Mouse (Mus musculus) forebrain, embryonic 15.5 days (tissue): Measurements from ENCODE around the gene Lamb1. TPM values are rescaled to one million over a fixed set of nuclear protein-coding genes. Genes with fewer than 3 reads are reported as not detected.

ENCODE experiments used
- ATAC-seq: fragments of 200-750 bp; cut with Nextera tagmentation; replicated peaks from 2 replicates; pipeline ENCODE4 v1.8.0; 2017; ENCODE audit warnings: mild to moderate bottlenecking, moderate TSS enrichment, moderate library complexity
- H3K27ac ChIP-seq: fragments of 300-500 bp; sonication (generic); replicated peaks from 2 replicates; pipeline ENCODE4 v1.5.1; 2015; ENCODE audit warnings: mild to moderate bottlenecking, inconsistent platforms
- H3K27me3 ChIP-seq: fragments of 300-500 bp; sonication (generic); 2 replicates; pipeline ENCODE4 v1.6.1; 2015; ENCODE audit warnings: inconsistent platforms
- H3K36me3 ChIP-seq: fragments of 300-500 bp; sonication (generic); 2 replicates; pipeline ENCODE4 v1.6.1; 2015; ENCODE audit warnings: mild to moderate bottlenecking, inconsistent platforms
- H3K4me1 ChIP-seq: fragments of 300-500 bp; sonication (generic); 2 replicates; pipeline ENCODE4 v1.6.1; 2015; ENCODE audit warnings: inconsistent platforms
- H3K4me2 ChIP-seq: fragments of 300-500 bp; sonication (generic); replicated peaks from 2 replicates; pipeline ENCODE4 v1.6.1; 2015; ENCODE audit warnings: mild to moderate bottlenecking, inconsistent platforms
- H3K4me3 ChIP-seq: fragments of 300-500 bp; sonication (generic); 2 replicates; pipeline ENCODE4 v1.5.1; 2015; ENCODE audit warnings: mild to moderate bottlenecking, inconsistent platforms
- H3K9ac ChIP-seq: fragments of 300-500 bp; sonication (generic); replicated peaks from 2 replicates; pipeline ENCODE4 v1.6.1; 2015; ENCODE audit warnings: mild to moderate bottlenecking, inconsistent platforms
- H3K9me3 ChIP-seq: fragments of 300-500 bp; sonication (generic); 2 replicates; pipeline ENCODE4 v1.6.1; 2016; ENCODE audit warnings: inconsistent platforms
- WGBS: fragments of 180-500 bp; shearing (Covaris S2); methylation state at CpG from one replicate; pipeline ENCODE4 v1.1.7; 2015; ENCODE audit warnings: mixed read lengths; 5-methylcytosine and 5-hydroxymethylcytosine counted together
- polyA plus RNA-seq: library from polyadenylated mRNA; unstranded; fragments of >200 nt; fragmentation: Nextera tagmentation; extraction: Ambion mirVana; gene quantifications from 2 replicates; pipeline ENCODE4 v1.2.1, GENCODE M21; 2015

Gene Lamb1
- polyA plus RNA-seq, 1 experiment from 2014 or later = 18.3 TPM

GRCm38 (mm10) chr12:31293361-31294142 lies 28.5 kb downstream of the Lamb1 start:
- Histone ChIP-seq H3K27ac (no peak overlapping the region), H3K36me3 (0 out of 2 replicates have a peak, but pooled peaks cover 5% of the 10 kb centered on the region), H3K9me3 (no peaks in the 10 kb centered on the region), H3K4me3 (no peak overlapping the region), H3K27me3 (no peaks in the 10 kb centered on the region), H3K4me2 (no peak overlapping the region), H3K4me1 (no peaks in the 10 kb centered on the region), H3K9ac (no peak overlapping the region)
- WGBS = 75% methylated on average over 15 of the region's 15 CpGs
- ATAC-seq = no peak

DNA sequence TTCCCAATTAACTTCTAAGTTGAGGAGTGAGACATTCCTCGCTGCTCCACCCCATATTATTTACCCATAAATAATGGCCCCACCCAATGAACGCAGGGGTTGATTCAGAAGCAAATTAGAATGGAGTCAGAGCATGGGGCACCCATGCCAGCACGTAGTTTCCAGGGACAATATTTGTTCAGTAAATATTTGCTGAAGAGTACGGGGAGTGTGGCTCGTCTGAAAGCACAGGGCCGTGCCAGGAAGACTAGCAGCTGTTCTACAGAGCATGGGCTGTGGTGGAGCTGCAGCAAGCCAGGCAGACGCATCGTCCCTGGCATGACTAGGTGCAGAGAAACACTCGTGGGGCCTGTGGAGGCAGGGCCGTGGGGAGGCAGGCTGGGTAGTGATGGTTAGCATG lies 29.5 kb downstream of the Lamb1 start:
- Histone ChIP-seq H3K9me3 (no peaks in the 10 kb centered on the region), H3K9ac (no peak overlapping the region), H3K4me1 (no peaks in the 10 kb centered on the region), H3K4me3 (no peak overlapping the region), H3K4me2 (no peak overlapping the region), H3K36me3 (no peaks in the 10 kb centered on the region), H3K27ac (no peak overlapping the region), H3K27me3 (no peaks in the 10 kb centered on the region)
- no peak for ATAC-seq
- WGBS = 54% methylated on average over 10 of the region's 10 CpGs

- Histone ChIP-seq H3K9me3 (no peaks in the 10 kb centered on the region), H3K27ac (no peak overlapping the region), H3K9ac (no peak overlapping the region), H3K27me3 (no peaks in the 10 kb centered on the region), H3K4me2 (no peak overlapping the region), H3K36me3 (no peaks in the 10 kb centered on the region), H3K4me3 (no peak overlapping the region), H3K4me1 (no peaks in the 10 kb centered on the region)
- no peak for ATAC-seq
- 89% methylated on average over 11 of the region's 11 CpGs for WGBS
These were observed 30.0 kb downstream of the Lamb1 start for GRCm38 (mm10) chr12:31294996-31295395.

DNA sequence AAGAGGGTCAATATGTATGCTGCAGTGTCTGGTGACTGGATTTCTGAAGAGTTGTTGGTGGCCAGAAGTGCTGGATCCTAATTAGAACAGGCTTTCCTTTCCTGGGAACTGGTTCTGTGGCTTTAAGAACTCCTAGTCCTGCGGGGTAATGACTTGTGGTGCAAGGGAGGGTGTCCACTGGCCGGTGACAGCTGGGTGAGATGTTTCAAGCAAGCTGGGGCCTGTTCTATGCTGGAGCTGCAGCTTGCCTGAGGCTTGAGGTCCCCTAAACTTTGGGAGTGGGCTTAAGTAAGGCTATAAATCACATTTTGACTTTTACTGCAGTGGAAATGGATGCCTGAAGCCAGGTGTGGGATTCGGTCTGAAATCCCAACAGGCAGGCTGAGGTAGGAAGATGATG lies 30.5 kb downstream of the Lamb1 start:
- no peaks in the 10 kb centered on the region for H3K9me3 ChIP-seq
- H3K9ac ChIP-seq = no peak overlapping the region
- no peaks in the 10 kb centered on the region for H3K27me3 ChIP-seq
- H3K4me2 ChIP-seq = no peak overlapping the region
- no peaks in the 10 kb centered on the region for H3K36me3 ChIP-seq
- no peaks in the 10 kb centered on the region for H3K4me1 ChIP-seq
- no peak overlapping the region for H3K27ac ChIP-seq
- 78% methylated on average over 3 of the region's 3 CpGs for WGBS
- no peak for ATAC-seq
- no peak overlapping the region for H3K4me3 ChIP-seq

- Histone ChIP-seq H3K4me3 (no peak overlapping the region), H3K9ac (no peak overlapping the region), H3K9me3 (no peaks in the 10 kb centered on the region), H3K4me2 (no peak overlapping the region), H3K27me3 (no peaks in the 10 kb centered on the region), H3K27ac (no peak overlapping the region), H3K36me3 (no peaks in the 10 kb centered on the region), H3K4me1 (no peaks in the 10 kb centered on the region)
- WGBS = 86% methylated on average over 4 of the region's 4 CpGs
- ATAC-seq = no peak
These were observed 31.1 kb downstream of the Lamb1 start for GRCm38 (mm10) chr12:31296097-31296496.

DNA sequence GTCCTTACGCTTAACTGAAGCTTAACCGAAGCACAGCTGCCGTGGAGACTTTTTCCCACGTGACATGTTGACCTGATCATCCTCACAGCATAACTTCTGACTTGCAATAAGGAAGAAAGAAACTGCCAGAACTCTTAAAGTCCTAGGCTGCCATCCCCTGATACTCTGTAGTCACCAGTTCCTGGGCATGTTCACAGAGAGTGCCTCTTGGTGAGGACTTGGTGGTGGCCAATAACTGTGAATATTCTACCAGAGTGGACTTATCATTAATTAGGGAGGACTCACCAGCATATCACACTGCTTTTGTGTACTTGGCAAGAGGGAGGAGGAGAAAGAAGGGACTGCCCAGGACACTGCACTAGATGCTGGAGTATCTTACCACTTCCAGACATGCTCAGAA lies 33.1 kb downstream of the Lamb1 start:
- no peak overlapping the region for H3K4me2 ChIP-seq
- H3K9me3 ChIP-seq = no peaks in the 10 kb centered on the region
- WGBS = 94% methylated on average over 4 of the region's 4 CpGs
- H3K27ac ChIP-seq = no peak overlapping the region
- no peaks in the 10 kb centered on the region for H3K36me3 ChIP-seq
- no peak overlapping the region for H3K4me3 ChIP-seq
- H3K9ac ChIP-seq = no peak overlapping the region
- ATAC-seq = no peak
- no peaks in the 10 kb centered on the region for H3K27me3 ChIP-seq
- peaks cover 7% of the 10 kb centered on the region; the same call in 1 of the 2 replicates for H3K4me1 ChIP-seq

- Histone ChIP-seq H3K4me2 (no peak overlapping the region), H3K27ac (no peak overlapping the region), H3K9me3 (no peaks in the 10 kb centered on the region), H3K4me3 (no peak overlapping the region), H3K27me3 (no peaks in the 10 kb centered on the region), H3K4me1 (peaks cover 7% of the 10 kb centered on the region; the same call in 1 of the 2 replicates), H3K36me3 (no peaks in the 10 kb centered on the region), H3K9ac (no peak overlapping the region)
- 86% methylated on average over 8 of the region's 8 CpGs for WGBS
- no peak for ATAC-seq
These were observed 33.5 kb downstream of the Lamb1 start for GRCm38 (mm10) chr12:31298530-31298929.

DNA sequence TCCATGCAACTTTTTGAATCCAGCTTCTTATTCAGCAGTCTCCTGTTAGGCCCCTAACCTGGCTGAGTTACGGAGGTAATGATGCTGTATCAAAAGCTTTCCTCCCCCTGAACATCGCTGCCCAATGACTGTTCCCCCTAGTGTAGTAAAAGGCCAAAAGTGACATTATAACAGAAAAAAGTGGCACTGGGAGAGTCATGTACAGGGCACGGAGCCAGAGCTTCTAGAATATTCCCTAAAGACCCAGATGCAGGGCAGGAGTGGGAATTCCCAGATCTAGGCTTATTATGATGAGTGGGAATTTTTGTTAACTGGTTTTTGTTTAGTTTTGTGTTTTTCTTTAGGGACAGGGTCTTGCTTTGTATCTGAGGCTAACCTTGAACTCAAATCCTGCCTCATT lies 34.1 kb downstream of the Lamb1 start:
- Histone ChIP-seq H3K4me1 (peaks cover 7% of the 10 kb centered on the region; the same call in 1 of the 2 replicates), H3K36me3 (no peaks in the 10 kb centered on the region), H3K4me3 (no peak overlapping the region), H3K27me3 (no peaks in the 10 kb centered on the region), H3K9ac (no peak overlapping the region), H3K4me2 (no peak overlapping the region), H3K27ac (no peak overlapping the region), H3K9me3 (no peaks in the 10 kb centered on the region)
- 91% methylated on average over 3 of the region's 3 CpGs for WGBS
- no peak for ATAC-seq

GRCm38 (mm10) chr12:31299676-31300197 lies 34.7 kb downstream of the Lamb1 start:
- H3K4me2 ChIP-seq = no peak overlapping the region
- WGBS = 88% methylated on average over 14 of the region's 14 CpGs
- ATAC-seq = no peak

GRCm38 (mm10) chr12:31300276-31300675 lies 35.2 kb downstream of the Lamb1 start:
- no peaks in the 10 kb centered on the region for H3K9me3 ChIP-seq
- no peak overlapping the region for H3K4me3 ChIP-seq
- H3K36me3 ChIP-seq = no peaks in the 10 kb centered on the region
- H3K4me2 ChIP-seq = no peak overlapping the region
- no peak for ATAC-seq
- WGBS = 93% methylated on average over 9 of the region's 9 CpGs
- no peak overlapping the region for H3K9ac ChIP-seq
- peaks cover 7% of the 10 kb centered on the region; the same call in 1 of the 2 replicates for H3K4me1 ChIP-seq
- H3K27ac ChIP-seq = no peak overlapping the region
- no peaks in the 10 kb centered on the region for H3K27me3 ChIP-seq

More at GRCm38 (mm10) chr12:31299676-31300197, 34.7 kb downstream of the Lamb1 start:
- H3K9ac ChIP-seq = no peak overlapping the region
- no peaks in the 10 kb centered on the region for H3K36me3 ChIP-seq
- H3K4me3 ChIP-seq = no peak overlapping the region
- peaks cover 7% of the 10 kb centered on the region; the same call in 1 of the 2 replicates for H3K4me1 ChIP-seq
- H3K9me3 ChIP-seq = no peaks in the 10 kb centered on the region
- H3K27me3 ChIP-seq = no peaks in the 10 kb centered on the region
- H3K27ac ChIP-seq = no peak overlapping the region

DNA sequence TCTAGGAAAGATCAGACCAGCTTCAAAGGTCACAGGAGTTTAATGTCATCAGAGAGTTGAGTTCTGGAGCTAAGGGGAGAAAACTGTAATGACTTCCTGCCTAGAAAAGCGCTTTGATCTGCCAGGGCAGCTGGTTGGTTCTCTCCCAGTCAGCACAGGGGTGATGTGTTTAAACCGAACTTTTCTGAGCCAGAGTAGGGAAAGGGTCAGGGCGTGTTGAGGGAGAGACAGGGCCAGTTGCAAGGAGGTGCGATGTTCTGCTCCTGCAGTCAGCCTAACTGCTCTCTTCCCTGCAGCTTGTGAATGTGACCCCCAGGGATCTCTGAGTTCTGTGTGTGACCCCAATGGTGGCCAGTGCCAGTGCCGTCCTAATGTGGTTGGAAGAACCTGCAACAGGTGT lies 37.2 kb downstream of the Lamb1 start:
- Histone ChIP-seq H3K9ac (no peak overlapping the region), H3K27ac (no peak overlapping the region), H3K27me3 (no peaks in the 10 kb centered on the region), H3K4me1 (peaks cover 7% of the 10 kb centered on the region; the same call in 1 of the 2 replicates), H3K36me3 (no peaks in the 10 kb centered on the region), H3K9me3 (no peaks in the 10 kb centered on the region), H3K4me2 (no peak overlapping the region), H3K4me3 (no peak overlapping the region)
- ATAC-seq = peak; percentile 5
- WGBS = 78% methylated on average over 5 of the region's 5 CpGs

DNA sequence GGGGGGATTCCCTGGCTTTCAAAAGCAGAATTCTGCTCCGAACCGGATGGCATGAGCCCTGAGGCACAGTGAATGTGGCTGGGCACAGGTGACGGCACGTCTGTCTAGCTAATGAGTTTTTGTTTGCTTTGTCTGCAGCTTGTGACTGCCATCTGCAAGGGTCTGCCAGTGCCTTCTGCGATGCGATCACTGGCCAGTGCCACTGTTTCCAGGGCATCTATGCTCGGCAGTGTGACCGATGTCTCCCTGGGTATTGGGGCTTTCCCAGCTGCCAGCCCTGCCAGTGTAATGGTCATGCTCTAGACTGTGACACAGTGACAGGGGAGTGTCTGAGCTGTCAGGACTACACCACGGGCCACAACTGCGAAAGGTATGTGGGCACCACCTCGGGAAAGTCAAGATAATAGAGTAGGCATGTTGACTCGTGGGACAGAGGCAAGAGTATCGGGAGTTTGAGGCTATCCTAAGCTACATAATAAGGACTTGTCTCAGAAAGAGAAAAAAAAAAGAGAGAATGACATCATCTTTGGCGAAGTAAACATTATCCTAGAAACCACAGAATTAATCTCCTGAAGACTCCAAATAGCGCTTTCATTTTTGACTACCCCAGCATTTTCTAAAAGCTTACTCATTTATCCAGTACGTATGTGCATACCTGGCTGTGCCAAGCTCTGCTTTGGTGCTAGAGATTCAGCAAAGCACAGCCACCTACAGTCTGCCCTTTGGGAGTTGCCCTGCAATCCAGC lies 37.9 kb downstream of the Lamb1 start:
- no peak overlapping the region for H3K9ac ChIP-seq
- H3K9me3 ChIP-seq = no peaks in the 10 kb centered on the region
- 64% methylated on average over 16 of the region's 16 CpGs for WGBS
- no peak overlapping the region for H3K4me3 ChIP-seq
- H3K27ac ChIP-seq = no peak overlapping the region
- H3K4me2 ChIP-seq = no peak overlapping the region
- H3K4me1 ChIP-seq = peaks cover 7% of the 10 kb centered on the region; the same call in 1 of the 2 replicates
- H3K36me3 ChIP-seq = no peaks in the 10 kb centered on the region
- H3K27me3 ChIP-seq = no peaks in the 10 kb centered on the region
- ATAC-seq = peak; percentile 74
